Mouse (Mus musculus): ENCODE data around the gene Slc27a3. TPM values are rescaled to one million over a fixed set of nuclear protein-coding genes. Genes with fewer than 3 reads are reported as not detected.
"Not testable (repeated sequence)": the region's sequence is repeated elsewhere in the genome, so short reads cannot be mapped to it uniquely, and the experiment has no call there.

The Slc27a3 gene
- total RNA-seq, 4 experiments from 2014 or later = 0.57 to 0.76 (median 0.67) TPM

DNA sequence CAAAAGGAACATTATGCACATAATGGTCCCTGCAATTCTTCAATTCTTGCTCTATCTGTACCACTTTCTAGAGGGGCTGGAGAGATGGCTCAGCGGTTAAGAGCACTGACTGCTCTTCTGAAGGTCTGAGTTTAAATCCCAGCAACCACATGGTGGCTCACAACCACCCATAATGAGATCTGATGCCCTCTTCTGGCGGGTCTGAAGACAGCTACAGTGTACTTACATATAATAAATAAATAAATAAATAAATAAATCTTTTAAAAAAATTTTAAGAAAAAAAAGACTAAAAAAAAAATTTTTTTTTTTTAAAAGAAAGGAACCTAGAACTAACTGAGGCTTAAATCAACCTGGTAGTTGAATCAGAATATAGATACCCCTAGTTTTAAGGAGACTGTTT lies 46.9 kb downstream of the Slc27a3 start:
- DNase-seq (ENCODE audit: low spot score) = not testable (repeated sequence)

DNA sequence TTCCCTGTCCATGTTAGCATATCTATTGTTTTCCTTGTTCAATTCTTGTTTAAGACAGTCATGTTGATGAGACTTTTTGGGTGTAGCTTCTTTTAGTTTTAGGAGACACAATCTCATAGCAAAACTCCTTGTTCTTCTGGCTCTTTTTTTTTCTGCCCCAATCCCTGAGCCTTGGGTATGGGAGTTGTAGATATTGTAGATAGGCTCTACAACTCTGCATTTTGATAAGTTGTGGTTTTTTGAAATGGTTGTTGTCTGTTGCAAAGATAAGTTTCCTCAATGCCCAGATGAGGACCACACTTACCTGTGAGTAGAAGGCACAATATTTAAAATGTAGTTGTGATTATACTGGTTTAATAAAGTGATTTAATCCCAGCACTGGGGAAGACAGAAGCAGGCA lies 49.6 kb downstream of the Slc27a3 start:
- no peak for DNase-seq (ENCODE audit: low spot score)

DNA sequence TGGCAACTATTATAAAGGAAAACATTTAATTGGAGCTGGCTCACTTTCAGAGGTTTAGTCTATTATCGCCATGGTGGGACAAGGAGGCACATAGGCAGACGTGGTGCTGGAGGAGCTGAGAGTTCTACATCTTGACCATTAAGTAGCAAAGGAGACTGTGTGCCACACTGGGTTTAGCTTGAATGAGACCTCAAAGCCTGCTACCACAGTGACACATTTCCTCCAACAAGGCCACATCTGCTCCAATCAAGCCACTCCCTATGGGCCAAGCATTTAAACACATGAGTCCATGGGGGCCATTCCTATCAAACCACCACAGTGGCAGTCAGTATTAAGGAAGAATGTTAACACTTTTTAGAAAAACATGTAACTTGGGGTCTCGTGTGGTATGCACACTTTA lies 51.5 kb downstream of the Slc27a3 start:
- DNase-seq (ENCODE audit: low spot score) = no peak

DNA sequence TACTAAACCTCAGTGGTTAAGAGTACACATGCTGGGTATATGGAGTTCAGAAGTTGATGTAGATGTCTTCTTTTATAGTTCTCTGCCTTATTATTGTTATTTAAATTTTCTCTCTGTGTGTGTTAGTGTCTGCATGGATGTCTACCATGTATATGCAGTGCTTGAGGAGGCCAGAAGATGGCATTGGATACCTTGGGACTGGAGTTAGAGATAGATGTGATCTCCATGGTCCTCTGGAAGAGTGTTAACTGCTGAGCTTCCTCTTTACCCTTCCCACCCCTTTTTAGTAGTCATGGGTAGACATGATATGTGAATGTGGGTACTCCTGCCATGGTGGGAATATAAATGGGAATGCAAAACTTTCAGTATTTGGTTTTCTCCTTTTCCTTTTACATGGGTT lies 54.2 kb downstream of the Slc27a3 start:
- DNase-seq (ENCODE audit: low spot score) = no peak

Other genes with a start within 250 kb of the Slc27a3 start
- gene Rps27, start 176.3 kb downstream of the Slc27a3 start, total RNA-seq (2022) = 1,000 to 10,000 TPM; 1,126 to 1,409 (median 1,219) TPM
- 1 to 10 TPM; 3.1 to 5.6 (median 4.4) TPM for gene Rab13, start 176.2 kb downstream of the Slc27a3 start, total RNA-seq (2022)
- 10 to 100 TPM; 40.2 to 51.1 (median 42.2) TPM for gene Jtb, start 158.3 kb downstream of the Slc27a3 start, total RNA-seq (2022)
- under 1 TPM in 2 of 4 experiments, not detected in 2; 0.38 to 0.81 TPM for gene Creb3l4, start 146.4 kb downstream of the Slc27a3 start, total RNA-seq (2022)
- 10 to 100 TPM; 65.1 to 79.2 (median 75.5) TPM for gene Slc39a1, start 141.8 kb downstream of the Slc27a3 start, total RNA-seq (2022)
- 10 to 100 TPM; 16.0 to 18.5 (median 16.4) TPM for gene Crtc2, start 135.8 kb downstream of the Slc27a3 start, total RNA-seq (2022)
- gene Dennd4b, start 124.8 kb downstream of the Slc27a3 start, total RNA-seq (2022) = 10 to 100 TPM; 38.0 to 39.3 (median 38.7) TPM
- gene Gatad2b, start 96.8 kb downstream of the Slc27a3 start, total RNA-seq (2022) = 10 to 100 TPM; 41.4 to 51.4 (median 46.0) TPM
- gene Ints3, start 43.7 kb upstream of the Slc27a3 start, total RNA-seq (2022) = 10 to 100 TPM; 22.9 to 28.1 (median 24.4) TPM
- 10 to 100 TPM; 15.1 to 17.3 (median 16.7) TPM for gene Npr1, start 75.9 kb upstream of the Slc27a3 start, total RNA-seq (2022)
- 10 to 100 TPM; 27.6 to 30.5 (median 28.8) TPM for gene Ilf2, start 86.2 kb upstream of the Slc27a3 start, total RNA-seq (2022)
- 10 to 100 TPM; 69.7 to 77.6 (median 75.4) TPM for gene Snapin, start 101.1 kb upstream of the Slc27a3 start, total RNA-seq (2022)
- 100 to 1,000 TPM in 1 of 4 experiments, 10 to 100 TPM in 3; 93.2 to 105 (median 94.2) TPM for gene Chtop, start 119.6 kb upstream of the Slc27a3 start, total RNA-seq (2022)
- gene S100a1, start 124.5 kb upstream of the Slc27a3 start, total RNA-seq (2022) = 1,000 to 10,000 TPM; 1,071 to 1,219 (median 1,134) TPM
- 10 to 100 TPM; 25.0 to 34.8 (median 27.8) TPM for gene S100a13, start 124.5 kb upstream of the Slc27a3 start, total RNA-seq (2022)
- under 1 TPM in 3 of 4 experiments, not detected in 1; 0.35 to 0.55 (median 0.37) TPM for gene S100a14, start 136.9 kb upstream of the Slc27a3 start, total RNA-seq (2022)
- gene S100a16, start 147.3 kb upstream of the Slc27a3 start, total RNA-seq (2022) = 10 to 100 TPM; 59.8 to 77.4 (median 72.4) TPM
- not detected for gene S100a3, start 170.6 kb upstream of the Slc27a3 start, total RNA-seq (2022)
- not detected for gene S100a2, start 200.3 kb upstream of the Slc27a3 start, total RNA-seq (2022)
- gene Gm42674, start 212.0 kb upstream of the Slc27a3 start, total RNA-seq (2022) = not detected
- 10 to 100 TPM in 2 of 4 experiments, 1 to 10 TPM in 2; 5.9 to 16.2 (median 9.5) TPM for gene S100a4, start 213.8 kb upstream of the Slc27a3 start, total RNA-seq (2022)
- gene S100a5, start 218.6 kb upstream of the Slc27a3 start, total RNA-seq (2022) = not detected
- 10 to 100 TPM; 54.7 to 77.4 (median 69.0) TPM for gene S100a6, start 222.9 kb upstream of the Slc27a3 start, total RNA-seq (2022)

Measured in heart, adult 8-10 months (tissue).